ENCODE assay signal across 8 mouse cellular contexts in genomic region chr2:51830286-51830944, GRCm38 (mm10).
A peak's percentile ranks its signal among the peaks of the same experiment; 100 is the strongest.
DNase-seq lines count a peak whose midpoint lies in the region; ATAC-seq lines count a peak whose summit lies in the region.

No protein-coding gene starts in this region.

- DNase-seq in CD4-positive, CD25-positive, alpha-beta regulatory T cell, adult 2 months (ENCODE audit: low read depth, low spot score): peak; percentile 15
- peak; percentile 60 for DNase-seq in ZHBTc4 (ENCODE audit: low read depth, low spot score)
- peak; percentile 59 for DNase-seq in embryo, embryonic 9.5 days (ENCODE audit: extremely low spot score)
- peak; percentile 58 to 82 for DNase-seq in heart, postnatal 14 days
- peak; percentile 84 to 89 for DNase-seq in kidney, postnatal 4 days
- DNase-seq in lung, postnatal 36 days: peak; percentile 73
- peak; percentile 38 to 67 for DNase-seq in right cerebral cortex, adult 2 months (ENCODE audit: low spot score in 2 of 2)

- intact Hi-C loops in heart, postnatal 14 days (cut with DNase I): loop anchor here (2.0 kb wide), 1 partner anchor 1524 kb away; no protein-coding TSS in a partner anchor

- no peak for ATAC-seq in CD4-positive, CD25-positive, alpha-beta regulatory T cell, adult 4 months

Comparison
In these comparisons a context has a peak if more than half of its experiments do, and no peak if none do; other contexts are left out.
1. DNase-seq: peak in every context shown above with its lines; median percentile 86 in kidney, postnatal 4 days; 73 in lung, postnatal 36 days; 70 in heart, postnatal 14 days; 60 in ZHBTc4; 59 in embryo, embryonic 9.5 days; 52 in right cerebral cortex, adult 2 months; 15 in CD4-positive, CD25-positive, alpha-beta regulatory T cell, adult 2 months.